ENCODE assay signal across 9 mouse cellular contexts in the genomic region with DNA sequence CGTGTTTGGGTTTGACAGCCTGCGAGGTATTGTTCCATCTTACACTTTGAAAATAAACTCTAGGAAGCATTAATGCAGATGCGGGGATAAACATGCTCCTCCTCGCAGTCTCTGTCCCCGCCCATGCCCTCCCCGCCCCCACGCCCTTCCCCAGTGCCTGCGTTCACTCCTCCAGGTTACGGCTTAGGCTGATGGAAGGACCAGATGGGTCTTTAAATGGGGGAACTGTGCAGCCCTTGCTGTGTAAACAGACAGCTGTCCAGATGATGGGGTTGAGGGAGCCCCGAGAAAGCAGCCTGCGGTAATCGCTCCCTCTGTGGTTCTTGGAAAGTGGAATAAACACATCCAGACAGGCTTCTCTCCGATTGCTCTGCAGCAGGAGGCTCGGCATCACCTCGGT.
A peak's percentile ranks its signal among the peaks of the same experiment; 100 is the strongest.
DNase-seq lines count a peak whose midpoint lies in the region; ATAC-seq and TF ChIP-seq lines count a peak whose summit lies in the region.
"Had no signal": no experiment of that assay in that cellular context is flagged by ENCODE, and none has a peak within 500 bp of the region (broad histone marks: within the 10 kb centered on the region; RNA-seq: fewer than 3 reads in every experiment).

No protein-coding gene starts in this region.

- H3K4me3 ChIP-seq in lung, embryonic 14.5 days (ENCODE audit: low read depth, low read length), result no peak overlapping the region
- H3K4me3 ChIP-seq in lung, adult 2 months (replicated peaks; ENCODE audit: extremely low read depth, low read depth, low read length), result no peak overlapping the region
- H3K4me3 ChIP-seq in heart, embryonic 13.5 days, result peak overlapping the region; percentile 18
- H3K4me3 ChIP-seq in liver, embryonic 12.5 days, result peak overlapping the region; percentile 2; the same call in 1 of the 2 replicates
- H3K4me3 ChIP-seq: liver, embryonic 15.5 days had no signal

- intact Hi-C loops in left cerebral cortex, postnatal 10 days (cut with DNase I), result no loop called here

- no peaks in the 10 kb centered on the region for H3K9me3 ChIP-seq in lung, embryonic 14.5 days (ENCODE audit: low read depth, low read length)
- H3K9me3 ChIP-seq in heart, embryonic 13.5 days, result no peaks in the 10 kb centered on the region
- no peaks in the 10 kb centered on the region for H3K9me3 ChIP-seq in liver, embryonic 12.5 days (replicated peaks)
- H3K9me3 ChIP-seq: liver, embryonic 15.5 days had no signal

- H3K36me3 ChIP-seq in lung, embryonic 14.5 days (ENCODE audit: insufficient read depth), result no peaks in the 10 kb centered on the region
- H3K36me3 ChIP-seq in heart, embryonic 13.5 days, result no peaks in the 10 kb centered on the region
- no peaks in the 10 kb centered on the region for H3K36me3 ChIP-seq in liver, embryonic 12.5 days
- H3K36me3 ChIP-seq: liver, embryonic 15.5 days had no signal

- peak; percentile 55 for ATAC-seq in lung, embryonic 14.5 days (ENCODE audit: insufficient read depth)
- ATAC-seq in heart, embryonic 13.5 days (ENCODE audit: extremely low read depth, insufficient number of reproducible peaks, low FRiP score, low TSS enrichment), result no peak
- no peak for ATAC-seq in liver, embryonic 12.5 days

- H3K4me2 ChIP-seq in lung, embryonic 14.5 days, result peak overlapping the region; percentile 46
- peak overlapping the region; percentile 61 for H3K4me2 ChIP-seq in heart, embryonic 13.5 days
- H3K4me2 ChIP-seq in liver, embryonic 12.5 days, result peak overlapping the region; percentile 39
- H3K4me2 ChIP-seq: liver, embryonic 15.5 days had no signal

- H3K9ac ChIP-seq in lung, embryonic 14.5 days, result no peak overlapping the region
- peak overlapping the region; percentile 62; the same call in 1 of the 2 replicates for H3K9ac ChIP-seq in heart, embryonic 13.5 days
- no peak overlapping the region for H3K9ac ChIP-seq in liver, embryonic 12.5 days
- H3K9ac ChIP-seq: liver, embryonic 15.5 days had no signal

- 5% methylated on average over 15 of the region's 15 CpGs for WGBS in lung, embryonic 14.5 days
- WGBS in lung, adult 2 months, result 16% methylated on average over 15 of the region's 15 CpGs
- WGBS in heart, embryonic 13.5 days, result 9% methylated on average over 15 of the region's 15 CpGs
- 9% methylated on average over 15 of the region's 15 CpGs for WGBS in liver, embryonic 12.5 days (ENCODE audit: insufficient replicate concordance)

- no peaks in the 10 kb centered on the region for H3K27me3 ChIP-seq in lung, embryonic 14.5 days (ENCODE audit: insufficient read depth, low read length)
- peaks cover 18% of the 10 kb centered on the region; the same call in 1 of the 2 replicates for H3K27me3 ChIP-seq in heart, embryonic 13.5 days (replicated peaks)
- peaks cover 57% of the 10 kb centered on the region for H3K27me3 ChIP-seq in liver, embryonic 12.5 days (replicated peaks)

- H3K4me1 ChIP-seq in lung, embryonic 14.5 days (ENCODE audit: insufficient read depth), result peaks cover 30% of the 10 kb centered on the region
- no peaks in the 10 kb centered on the region for H3K4me1 ChIP-seq in lung, adult 2 months (ENCODE audit: control insufficient read depth, insufficient read depth, low read length)
- H3K4me1 ChIP-seq in heart, embryonic 13.5 days, result peaks cover 32% of the 10 kb centered on the region
- peaks cover 20% of the 10 kb centered on the region for H3K4me1 ChIP-seq in liver, embryonic 12.5 days

- TF ChIP-seq POLR2A in lung, adult 2 months (IDR thresholded peaks at IDR 0.05; ENCODE audit: borderline replicate concordance, extremely low read depth, low read depth, low read length), result no peak

- no peak for DNase-seq in lung, embryonic 14.5 days
- no peak for DNase-seq in lung, adult 2 months
- peak; percentile 15 for DNase-seq in thymus, postnatal 0 days (ENCODE audit: low spot score)
- no peak for DNase-seq in right cerebral cortex, adult 2 months (ENCODE audit: low spot score in 2 of 2)
- no peak for DNase-seq in left cerebral cortex, postnatal 10 days (ENCODE audit: extremely low spot score in 1 of 2, low spot score in 2 of 2)
- no peak for DNase-seq in layer of hippocampus, adult 18-20 months (ENCODE audit: low spot score in 2 of 2)

- H3K27ac ChIP-seq in lung, embryonic 14.5 days (ENCODE audit: low read depth), result peak overlapping the region; percentile 82
- peak overlapping the region; percentile 70 for H3K27ac ChIP-seq in heart, embryonic 13.5 days (replicated peaks)
- peak overlapping the region; percentile 22; the same call in 1 of the 2 replicates for H3K27ac ChIP-seq in liver, embryonic 12.5 days
- H3K27ac ChIP-seq: liver, embryonic 15.5 days had no signal

- TF ChIP-seq CTCF in lung, embryonic 14.5 days (IDR thresholded peaks at IDR 0.05; ENCODE audit: low read depth), result no peak
- TF ChIP-seq CTCF in lung, adult 2 months (IDR thresholded peaks at IDR 0.05; ENCODE audit: insufficient read depth, low read length), result no peak

Comparison
In these comparisons a context has a peak if more than half of its experiments do, and no peak if none do; other contexts are left out.
1. H3K27ac ChIP-seq: peak in every context shown above with its lines; median percentile 82 in lung, embryonic 14.5 days; 70 in heart, embryonic 13.5 days; 22 in liver, embryonic 12.5 days.
2. H3K4me3 ChIP-seq: peak in heart, embryonic 13.5 days (single experiment) and liver, embryonic 12.5 days (single experiment); none in lung, embryonic 14.5 days (single experiment) and lung, adult 2 months (single experiment).
3. Peak in every context shown above with its lines, with median percentiles within 50 percentile points of each other: H3K4me2 ChIP-seq.